Mouse (Mus musculus) MEL (cell line): ENCODE data around the gene Tfpi. TPM values are rescaled to one million over a fixed set of nuclear protein-coding genes. Genes with fewer than 3 reads are reported as not detected.

Source experiments
- DNase-seq: peaks from one replicate; pipeline ENCODE4 v3.0.0; 2011; ENCODE audit warnings: low read depth, low spot score
- H3K27ac ChIP-seq: 2 replicates; pipeline ENCODE4 v1.5.1; 2012; ENCODE audit warnings: low read depth, mild to moderate bottlenecking, control low read depth, low read length, moderate library complexity; ENCODE audit not compliant: control insufficient read depth
- H3K27me3 ChIP-seq, 2 experiments: fragments of 150-350 bp in 1 of 2; sonication (generic) in 1 of 2; 2 replicates each; pipeline ENCODE4 v1.6.1; 2012; ENCODE audit warnings: low read length in 2 of 2, mild to moderate bottlenecking in 2 of 2, improper control_type of control experiment in 1 of 2, moderate library complexity in 1 of 2; ENCODE audit not compliant: insufficient read depth in 2 of 2, control insufficient read depth in 1 of 2
- H3K36me3 ChIP-seq, 2 experiments: 2 replicates each; pipeline ENCODE4 v1.6.1; 2012 to 2014; ENCODE audit warnings: low read length in 2 of 2, improper control_type of control experiment in 1 of 2, inconsistent platforms in 1 of 2, mild to moderate bottlenecking in 1 of 2; ENCODE audit not compliant: insufficient read depth in 2 of 2, control insufficient read depth in 1 of 2
- H3K4me1 ChIP-seq, 2 experiments: fragments of 150-350 bp in 1 of 2; sonication (generic) in 1 of 2; 2 replicates each; pipeline ENCODE4 v1.6.1; 2012; ENCODE audit warnings: low read length in 2 of 2, improper control_type of control experiment in 1 of 2, mild to moderate bottlenecking in 1 of 2; ENCODE audit not compliant: insufficient read depth in 2 of 2, control insufficient read depth in 1 of 2
- H3K4me3 ChIP-seq, 2 experiments: fragments of 150-350 bp in 1 of 2; sonication (generic) in 1 of 2; 2 replicates each; pipeline ENCODE4 v1.5.1; 2012; ENCODE audit warnings: low read depth in 2 of 2, low read length in 2 of 2, mild to moderate bottlenecking in 2 of 2, moderate library complexity in 2 of 2, control low read depth in 1 of 2, improper control_type of control experiment in 1 of 2; ENCODE audit not compliant: control insufficient read depth in 1 of 2, insufficient read depth in 1 of 2
- H3K79me2 ChIP-seq: 2 replicates; pipeline ENCODE4 v1.6.1; 2012; ENCODE audit warnings: mild to moderate bottlenecking, low read length, moderate library complexity; ENCODE audit not compliant: control insufficient read depth, poor library complexity, insufficient read depth
- H3K9ac ChIP-seq: 2 replicates; pipeline ENCODE4 v1.6.1; 2012; ENCODE audit warnings: low read depth, mild to moderate bottlenecking, control low read depth, low read length, moderate library complexity; ENCODE audit not compliant: control insufficient read depth, poor library complexity, severe bottlenecking
- H3K9me3 ChIP-seq: fragments of 150-350 bp; sonication (generic); replicated peaks from 2 replicates; pipeline ENCODE4 v1.6.1; 2012; ENCODE audit warnings: mild to moderate bottlenecking, low read length, improper control_type of control experiment, moderate library complexity; ENCODE audit not compliant: insufficient read depth
- CTCF ChIP-seq, 3 experiments: IDR thresholded peaks in 2 of 3; conservative IDR thresholded peaks in 1 of 3; 2 replicates each; pipeline ENCODE4 v1.5.1; 2011 to 2012; ENCODE audit warnings: low read length in 3 of 3, low read depth in 2 of 3, mild to moderate bottlenecking in 2 of 3, improper control_type of control experiment in 1 of 3, inconsistent platforms in 1 of 3, mixed read lengths in 1 of 3, moderate library complexity in 1 of 3; ENCODE audit not compliant: control insufficient read depth in 1 of 3, insufficient read depth in 1 of 3, poor library complexity in 1 of 3, severe bottlenecking in 1 of 3
- E2F4 ChIP-seq: IDR thresholded peaks from 2 replicates; pipeline ENCODE4 v1.6.1; 2011; ENCODE audit warnings: low read depth, low read length, improper control_type of control experiment, borderline replicate concordance
- GATA1 ChIP-seq: IDR thresholded peaks from 2 replicates; pipeline ENCODE4 v1.6.1; 2011; ENCODE audit warnings: low read depth, low read length, improper control_type of control experiment
- JUND ChIP-seq: IDR thresholded peaks from 2 replicates; pipeline ENCODE4 v1.6.1; 2011; ENCODE audit warnings: low read depth, mild to moderate bottlenecking, improper control_type of control experiment, low read length
- KAT2A ChIP-seq: conservative IDR thresholded peaks from 2 replicates; pipeline ENCODE4 v1.6.1; 2012; ENCODE audit warnings: low read depth, low read length, improper control_type of control experiment, inconsistent platforms
- MXI1 ChIP-seq: IDR thresholded peaks from 2 replicates; pipeline ENCODE4 v1.6.1; 2011; ENCODE audit warnings: mild to moderate bottlenecking, low read depth, low read length, improper control_type of control experiment
- MYB ChIP-seq: IDR thresholded peaks from 2 replicates; pipeline ENCODE4 v1.6.1; 2011; ENCODE audit warnings: mild to moderate bottlenecking, low read depth, low read length, improper control_type of control experiment
- MYC ChIP-seq: IDR thresholded peaks from 2 replicates; pipeline ENCODE4 v1.6.1; 2011; ENCODE audit warnings: low read depth, mild to moderate bottlenecking, low read length, improper control_type of control experiment, moderate library complexity
- NELFE ChIP-seq: IDR thresholded peaks from 2 replicates; pipeline ENCODE4 v1.6.1; 2011; ENCODE audit warnings: low read depth, low read length, improper control_type of control experiment
- SMC3 ChIP-seq: IDR thresholded peaks from 2 replicates; pipeline ENCODE4 v1.6.1; 2011; ENCODE audit warnings: low read depth, low read length, improper control_type of control experiment
- TBP ChIP-seq: IDR thresholded peaks from 2 replicates; pipeline ENCODE4 v1.8.0; 2011; ENCODE audit warnings: low read depth, low read length, improper control_type of control experiment
- ZC3H11A ChIP-seq: IDR thresholded peaks from 2 replicates; pipeline ENCODE4 v1.6.1; 2012; ENCODE audit warnings: low read depth, mild to moderate bottlenecking, inconsistent platforms, low read length, improper control_type of control experiment
- polyA plus RNA-seq, 2 experiments: library from polyadenylated mRNA; stranded (reverse) in 1 of 2; unstranded in 1 of 2; fragments of >175 nt in 1 of 2; fragments of >200 nt in 1 of 2; gene quantifications; 2 replicates each; pipeline versions ENCODE4 v1.2.1 to v1.2.4; 2012; ENCODE audit warnings: low replicate concordance in 2 of 2, low read depth in 1 of 2; ENCODE audit not compliant: insufficient read length in 2 of 2, insufficient read depth in 1 of 2, missing spikeins in 1 of 2
- total RNA-seq: library from RNA; depleted of rRNA; stranded (reverse); fragments of 300-350 nt; gene quantifications from 2 replicates; pipeline ENCODE4 v1.2.3, GENCODE M21; 2012

Gene Tfpi
- total and polyA plus RNA-seq, 3 experiments, result 1.1 to 2.5 TPM; not detected in 1

GRCm38 (mm10) chr2:84493626-84494025, 17.1 kb upstream of the Tfpi start:
- Histone ChIP-seq H3K27me3 (peaks cover 8 to 9% of the 10 kb centered on the region in 2 experiments), H3K4me3 (no peak overlapping the region), H3K9me3 (no peaks in the 10 kb centered on the region), H3K79me2 (no peaks in the 10 kb centered on the region), H3K4me1 (no peaks in the 10 kb centered on the region), H3K9ac (no peak overlapping the region), H3K27ac (no peak overlapping the region), H3K36me3 (no peaks in the 10 kb centered on the region)
- no peak for DNase-seq
- no peak for TF ChIP-seq E2F4
- no peak for TF ChIP-seq GATA1
- TF ChIP-seq NELFE, result no peak
- TF ChIP-seq ZC3H11A, result no peak
- TF ChIP-seq TBP, result no peak
- TF ChIP-seq, all 39 proteins: peak for 0

DNA sequence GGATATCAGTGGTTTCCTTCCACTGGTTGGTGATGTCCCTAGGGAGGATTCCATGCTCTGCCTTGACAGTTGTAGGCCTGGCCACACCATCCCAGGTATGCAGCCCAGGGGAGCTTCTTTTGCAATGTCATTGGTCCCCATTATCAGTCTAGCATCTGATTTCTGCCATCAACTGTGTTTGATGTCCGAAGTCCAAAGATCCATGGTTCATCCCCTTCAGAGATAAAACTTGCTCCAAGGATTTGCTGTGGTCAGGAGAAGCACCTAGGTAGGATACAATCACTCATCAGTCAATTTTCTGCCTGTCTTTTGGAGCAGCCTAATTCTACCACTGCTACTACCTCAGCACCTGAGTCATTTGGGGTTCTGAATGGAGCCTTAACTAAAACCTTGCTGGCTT, 15.1 kb upstream of the Tfpi start:
- no peaks in the 10 kb centered on the region for H3K36me3 ChIP-seq
- H3K4me1 ChIP-seq, result no peaks in the 10 kb centered on the region
- no peaks in the 10 kb centered on the region for H3K9me3 ChIP-seq
- no peak overlapping the region for H3K4me3 ChIP-seq
- H3K9ac ChIP-seq, result no peak overlapping the region
- no peak for DNase-seq
- no peaks in the 10 kb centered on the region for H3K79me2 ChIP-seq
- peaks cover 7 to 9% of the 10 kb centered on the region in 2 experiments for H3K27me3 ChIP-seq
- TF ChIP-seq JUND (no peak), MYB (no peak), CTCF (IDR thresholded peaks at IDR 0.05 in 2 of 3, conservative IDR thresholded peaks at IDR 0.05 in 1 of 3; ENCODE audit: control insufficient read depth in 1 of 3, insufficient read depth in 1 of 3, low read depth in 2 of 3, low read length in 3 of 3, poor library complexity in 1 of 3, severe bottlenecking in 1 of 3) (no peak)
- H3K27ac ChIP-seq, result no peak overlapping the region

DNA sequence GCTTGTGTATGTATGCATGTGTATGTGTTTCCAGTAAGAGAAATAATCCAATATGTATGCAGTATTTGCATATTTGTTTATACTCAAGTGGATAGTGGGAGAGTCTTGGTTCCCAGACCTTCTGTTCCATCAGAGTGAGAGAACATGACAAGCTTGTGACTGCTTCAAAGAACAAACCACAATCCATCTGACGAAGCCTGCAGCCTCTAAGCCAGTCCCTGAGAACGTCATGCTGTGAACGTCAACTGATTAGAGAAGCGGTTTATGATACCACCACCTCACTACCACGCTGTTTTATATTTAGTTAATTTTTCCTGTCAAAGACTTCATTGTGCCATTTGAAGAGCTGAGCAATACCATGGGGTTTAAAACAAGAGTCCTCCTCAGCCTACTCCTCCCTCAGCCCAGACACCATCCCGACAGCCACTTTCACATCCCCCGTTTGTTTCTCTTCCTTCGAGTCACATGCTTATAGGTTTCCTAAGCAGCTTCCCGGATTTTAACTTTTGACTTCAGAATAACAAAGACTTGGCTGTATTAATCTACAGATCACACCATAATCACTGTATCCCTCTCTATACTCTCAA, 11.2 kb upstream of the Tfpi start:
- Histone ChIP-seq H3K9me3 (no peaks in the 10 kb centered on the region), H3K4me1 (no peaks in the 10 kb centered on the region), H3K9ac (no peak overlapping the region), H3K27ac (no peak overlapping the region), H3K36me3 (no peaks in the 10 kb centered on the region), H3K4me3 (no peak overlapping the region), H3K79me2 (no peaks in the 10 kb centered on the region), H3K27me3 (peaks cover 8 to 12% of the 10 kb centered on the region in 2 experiments)
- TF ChIP-seq KAT2A (no peak), MXI1 (no peak), SMC3 (no peak), MYC (no peak)
- no peak for DNase-seq
